Mouse (Mus musculus): ENCODE data around the gene Pdk2.

Pdk2 gene

GRCm38 (mm10) chr11:94987341-94987740, 53.8 kb downstream of the Pdk2 start:
- DNase-seq (ENCODE audit: low spot score): no peak

GRCm38 (mm10) chr11:94986435-94986834, 54.7 kb downstream of the Pdk2 start:
- no peak for DNase-seq (ENCODE audit: low spot score)

- peak; percentile 69 for DNase-seq (ENCODE audit: low spot score)
Measured at GRCm38 (mm10) chr11:94985822-94986221, 55.3 kb downstream of the Pdk2 start.

GRCm38 (mm10) chr11:94985140-94985539, 56.0 kb downstream of the Pdk2 start:
- no peak for DNase-seq (ENCODE audit: low spot score)

GRCm38 (mm10) chr11:94979462-94980179, 61.5 kb downstream of the Pdk2 start:
- no peak for DNase-seq (ENCODE audit: low spot score)

GRCm38 (mm10) chr11:94978947-94979346, 62.2 kb downstream of the Pdk2 start:
- DNase-seq (ENCODE audit: low spot score): peak; percentile 99

- DNase-seq (ENCODE audit: low spot score): no peak
Measured at GRCm38 (mm10) chr11:94978178-94978915, 62.8 kb downstream of the Pdk2 start.
